Comparison of ENCODE assay signal across 8 mouse cellular contexts in genomic region chr9:57637741-57638322, GRCm38 (mm10). TPM values are rescaled to one million over a fixed set of nuclear protein-coding genes. Genes with fewer than 3 reads are reported as not detected.
DNase-seq lines count a peak whose midpoint lies in the region; ATAC-seq lines count a peak whose summit lies in the region.
"Had no signal": no experiment of that assay in that cellular context is flagged by ENCODE, and none has a peak within 500 bp of the region (broad histone marks: within the 10 kb centered on the region; RNA-seq: fewer than 3 reads in every experiment).

No protein-coding gene starts in this region.

- ATAC-seq in embryonic facial prominence, embryonic 14.5 days (ENCODE audit: low read depth): peak; percentile 38; the same call in 1 of the 2 replicates
- no peak for ATAC-seq in midbrain, embryonic 15.5 days (replicated peaks)

- no peaks in the 10 kb centered on the region for H3K27me3 ChIP-seq in embryonic facial prominence, embryonic 14.5 days (replicated peaks; ENCODE audit: control insufficient read depth, insufficient read depth, low read length)
- no peaks in the 10 kb centered on the region for H3K27me3 ChIP-seq in midbrain, embryonic 15.5 days (replicated peaks)

- H3K9ac ChIP-seq in embryonic facial prominence, embryonic 14.5 days (ENCODE audit: low read depth, low read length): peak overlapping the region; percentile 50; the same call in 1 of the 2 replicates
- H3K9ac ChIP-seq in midbrain, embryonic 15.5 days: no peak overlapping the region

- 0 out of 2 replicates have a peak, but pooled peaks cover 11% of the 10 kb centered on the region for H3K36me3 ChIP-seq in embryonic facial prominence, embryonic 14.5 days (ENCODE audit: control insufficient read depth, insufficient read depth, low read length)
- no peaks in the 10 kb centered on the region for H3K36me3 ChIP-seq in midbrain, embryonic 15.5 days (replicated peaks)

- no peak overlapping the region for H3K4me3 ChIP-seq in embryonic facial prominence, embryonic 14.5 days (ENCODE audit: low read depth, low read length)
- H3K4me3 ChIP-seq in midbrain, embryonic 15.5 days: no peak overlapping the region

- no peaks in the 10 kb centered on the region for H3K9me3 ChIP-seq in embryonic facial prominence, embryonic 14.5 days (ENCODE audit: control insufficient read depth, low read length)
- H3K9me3 ChIP-seq in midbrain, embryonic 15.5 days: no peaks in the 10 kb centered on the region

- H3K27ac ChIP-seq in embryonic facial prominence, embryonic 14.5 days (replicated peaks; ENCODE audit: low read depth, low read length): peak overlapping the region; percentile 88
- peak overlapping the region; percentile 31; the same call in 1 of the 2 replicates for H3K27ac ChIP-seq in midbrain, embryonic 15.5 days

- H3K4me1 ChIP-seq in embryonic facial prominence, embryonic 14.5 days (ENCODE audit: control insufficient read depth, insufficient read depth, low read length): peaks cover 39% of the 10 kb centered on the region
- H3K4me1 ChIP-seq in midbrain, embryonic 15.5 days: peaks cover 68% of the 10 kb centered on the region

- H3K4me2 ChIP-seq in embryonic facial prominence, embryonic 14.5 days (ENCODE audit: low read depth, low read length): peak overlapping the region; percentile 49
- no peak overlapping the region for H3K4me2 ChIP-seq in midbrain, embryonic 15.5 days

- DNase-seq in urinary bladder, postnatal 14 days (ENCODE audit: low spot score): peak; percentile 56
- DNase-seq in urinary bladder, adult 2 months (ENCODE audit: low spot score): no peak
- DNase-seq in embryonic facial prominence, embryonic 14.5 days (ENCODE audit: low spot score): peak; percentile 69
- peak; percentile 91 for DNase-seq in heart, postnatal 4 days
- peak; percentile 47 to 54 for DNase-seq in layer of hippocampus, postnatal 36 days
- no peak for DNase-seq in c-Kit-positive CD71-positive TER-119-positive erythroid progenitor cells, embryonic 14.5 days (ENCODE audit: low spot score)

- WGBS in embryonic facial prominence, embryonic 14.5 days: 16% methylated on average over 6 of the region's 6 CpGs
- 51% methylated on average over 6 of the region's 6 CpGs for WGBS in midbrain, embryonic 15.5 days

RNA-seq across cellular contexts. Expression of gene Csk, which starts 15.6 kb away (rescaled TPM):
- 54.8 and 69.3 TPM in 2 replicates for polyA plus RNA-seq in urinary bladder, adult 2 months (2012; rRNA removed)
- 25.7 and 26.6 TPM in 2 replicates for polyA plus RNA-seq in embryonic facial prominence, embryonic 14.5 days (2014; fragmentation: Nextera tagmentation; extraction: Ambion mirVana)
- 10 to 100 TPM; 42.1 to 47.0 TPM for total RNA-seq in heart, postnatal 4 days (2021)
- 10 to 100 TPM; 35.2 to 41.8 TPM for total RNA-seq in layer of hippocampus, postnatal 36 days (2021)
- polyA plus RNA-seq in midbrain, embryonic 15.5 days (2015; fragmentation: Nextera tagmentation; extraction: Ambion mirVana): 36.8 and 39.9 TPM in 2 replicates

RNA-seq across cellular contexts. Expression of gene Lman1l, which starts 17.3 kb away (rescaled TPM):
- polyA plus RNA-seq in urinary bladder, adult 2 months (2012; rRNA removed): 0.03 and 0.07 TPM in 2 replicates
- not detected in 2 replicates for polyA plus RNA-seq in embryonic facial prominence, embryonic 14.5 days (2014; fragmentation: Nextera tagmentation; extraction: Ambion mirVana)
- total RNA-seq in heart, postnatal 4 days (2021): not detected
- not detected for total RNA-seq in layer of hippocampus, postnatal 36 days (2021)
- not detected in 2 replicates for polyA plus RNA-seq in midbrain, embryonic 15.5 days (2015; fragmentation: Nextera tagmentation; extraction: Ambion mirVana)
- polyA plus RNA-seq: erythroblast, embryonic 14.5 days had no signal

RNA-seq across cellular contexts. Expression of gene Cplx3, which starts 31.8 kb away (rescaled TPM):
- polyA plus RNA-seq in urinary bladder, adult 2 months (2012; rRNA removed): not detected in 2 replicates
- not detected in 2 replicates for polyA plus RNA-seq in embryonic facial prominence, embryonic 14.5 days (2014; fragmentation: Nextera tagmentation; extraction: Ambion mirVana)
- total RNA-seq in heart, postnatal 4 days (2021): not detected
- total RNA-seq in layer of hippocampus, postnatal 36 days (2021): 1 to 10 TPM; 3.6 to 3.7 TPM
- 0.63 and 1.5 TPM in 2 replicates for polyA plus RNA-seq in midbrain, embryonic 15.5 days (2015; fragmentation: Nextera tagmentation; extraction: Ambion mirVana)
- polyA plus RNA-seq: erythroblast, embryonic 14.5 days had no signal

RNA-seq across cellular contexts. Expression of gene Cyp1a2, which starts 45.7 kb away (rescaled TPM):
- not detected in 2 replicates for polyA plus RNA-seq in urinary bladder, adult 2 months (2012; rRNA removed)
- not detected in 2 replicates for polyA plus RNA-seq in embryonic facial prominence, embryonic 14.5 days (2014; fragmentation: Nextera tagmentation; extraction: Ambion mirVana)
- not detected for total RNA-seq in heart, postnatal 4 days (2021)
- total RNA-seq in layer of hippocampus, postnatal 36 days (2021): not detected
- polyA plus RNA-seq in midbrain, embryonic 15.5 days (2015; fragmentation: Nextera tagmentation; extraction: Ambion mirVana): not detected in 2 replicates
- polyA plus RNA-seq: erythroblast, embryonic 14.5 days had no signal

RNA-seq across cellular contexts. Expression of gene Ulk3, which starts 48.6 kb away (rescaled TPM):
- 32.4 and 38.8 TPM in 2 replicates for polyA plus RNA-seq in urinary bladder, adult 2 months (2012; rRNA removed)
- polyA plus RNA-seq in embryonic facial prominence, embryonic 14.5 days (2014; fragmentation: Nextera tagmentation; extraction: Ambion mirVana): 9.4 and 11.4 TPM in 2 replicates
- 10 to 100 TPM; 11.9 to 12.3 TPM for total RNA-seq in heart, postnatal 4 days (2021)
- 10 to 100 TPM; 23.0 to 31.3 TPM for total RNA-seq in layer of hippocampus, postnatal 36 days (2021)
- polyA plus RNA-seq in midbrain, embryonic 15.5 days (2015; fragmentation: Nextera tagmentation; extraction: Ambion mirVana): 35.4 and 39.0 TPM in 2 replicates

Comparison
In these comparisons a context has a peak if more than half of its experiments do, and no peak if none do; other contexts are left out.
1. DNase-seq: peak in urinary bladder, postnatal 14 days (single experiment), embryonic facial prominence, embryonic 14.5 days (single experiment), heart, postnatal 4 days (single experiment) and layer of hippocampus, postnatal 36 days (2 of 2); none in urinary bladder, adult 2 months (single experiment) and c-Kit-positive CD71-positive TER-119-positive erythroid progenitor cells, embryonic 14.5 days (single experiment).